Mouse (Mus musculus) G1E (cell line): ENCODE measurements around the gene Egfl7.

ENCODE experiments used
- CTCF ChIP-seq: IDR thresholded peaks from 2 replicates; pipeline ENCODE4 v1.5.1; 2012; ENCODE audit warnings: low read depth, low read length, inconsistent platforms, mixed read lengths
- GATA1 ChIP-seq: IDR thresholded peaks from 2 replicates; pipeline ENCODE4 v1.6.1; 2012; ENCODE audit warnings: borderline replicate concordance, low read length, inconsistent platforms, mixed read lengths
- POLR2AphosphoS5 ChIP-seq: IDR thresholded peaks from 2 replicates; pipeline ENCODE4 v1.6.1; 2012; ENCODE audit warnings: low read depth, low read length, inconsistent platforms; ENCODE audit not compliant: insufficient replicate concordance

GRCm38 (mm10) chr2:26539516-26539915 lies 40.3 kb upstream of the Egfl7 start:
- TF ChIP-seq CTCF (no peak), POLR2AphosphoS5 (no peak), GATA1 (no peak)
